Mouse (Mus musculus) liver, embryonic 12.5 days (tissue): ENCODE measurements at regions not wholly inside any gene's neighbourhood (a gene's known extent, or its start where the extent isn't known, plus 50 kb on each side); places are given as distances from the start of the nearest gene placed in this dataset.
A peak's percentile ranks its signal among the peaks of the same experiment; 100 is the strongest.

Experiments
- ATAC-seq: fragments of 200-750 bp; cut with Nextera tagmentation; 2 replicates; pipeline ENCODE4 v1.8.0; 2017; ENCODE audit warnings: moderate number of reproducible peaks, mild to moderate bottlenecking, moderate library complexity
- H3K27ac ChIP-seq: fragments of 300-500 bp; sonication (generic); 2 replicates; pipeline ENCODE4 v1.5.1; 2016; ENCODE audit warnings: mild to moderate bottlenecking
- H3K27me3 ChIP-seq: fragments of 300-500 bp; sonication (generic); replicated peaks from 2 replicates; pipeline ENCODE4 v1.6.1; 2016; ENCODE audit warnings: mild to moderate bottlenecking, moderate library complexity
- H3K36me3 ChIP-seq: fragments of 300-500 bp; sonication (generic); 2 replicates; pipeline ENCODE4 v1.6.1; 2016; ENCODE audit warnings: mild to moderate bottlenecking, moderate library complexity
- H3K4me1 ChIP-seq: fragments of 300-500 bp; sonication (generic); 2 replicates; pipeline ENCODE4 v1.6.1; 2016
- H3K4me2 ChIP-seq: fragments of 300-500 bp; sonication (generic); 2 replicates; pipeline ENCODE4 v1.6.1; 2016; ENCODE audit warnings: mild to moderate bottlenecking, moderate library complexity
- H3K4me3 ChIP-seq: fragments of 300-500 bp; sonication (generic); 2 replicates; pipeline ENCODE4 v1.5.1; 2016; ENCODE audit warnings: mild to moderate bottlenecking, moderate library complexity
- H3K9ac ChIP-seq: fragments of 300-500 bp; sonication (generic); 2 replicates; pipeline ENCODE4 v1.6.1; 2016; ENCODE audit warnings: mild to moderate bottlenecking, moderate library complexity
- H3K9me3 ChIP-seq: fragments of 300-500 bp; sonication (generic); replicated peaks from 2 replicates; pipeline ENCODE4 v1.6.1; 2016; ENCODE audit warnings: mild to moderate bottlenecking, moderate library complexity
- WGBS: fragments of 180-500 bp; shearing (Covaris S2); methylation state at CpG from one replicate; pipeline ENCODE4 v1.1.7; 2016; ENCODE audit not compliant: insufficient replicate concordance; 5-methylcytosine and 5-hydroxymethylcytosine counted together

DNA sequence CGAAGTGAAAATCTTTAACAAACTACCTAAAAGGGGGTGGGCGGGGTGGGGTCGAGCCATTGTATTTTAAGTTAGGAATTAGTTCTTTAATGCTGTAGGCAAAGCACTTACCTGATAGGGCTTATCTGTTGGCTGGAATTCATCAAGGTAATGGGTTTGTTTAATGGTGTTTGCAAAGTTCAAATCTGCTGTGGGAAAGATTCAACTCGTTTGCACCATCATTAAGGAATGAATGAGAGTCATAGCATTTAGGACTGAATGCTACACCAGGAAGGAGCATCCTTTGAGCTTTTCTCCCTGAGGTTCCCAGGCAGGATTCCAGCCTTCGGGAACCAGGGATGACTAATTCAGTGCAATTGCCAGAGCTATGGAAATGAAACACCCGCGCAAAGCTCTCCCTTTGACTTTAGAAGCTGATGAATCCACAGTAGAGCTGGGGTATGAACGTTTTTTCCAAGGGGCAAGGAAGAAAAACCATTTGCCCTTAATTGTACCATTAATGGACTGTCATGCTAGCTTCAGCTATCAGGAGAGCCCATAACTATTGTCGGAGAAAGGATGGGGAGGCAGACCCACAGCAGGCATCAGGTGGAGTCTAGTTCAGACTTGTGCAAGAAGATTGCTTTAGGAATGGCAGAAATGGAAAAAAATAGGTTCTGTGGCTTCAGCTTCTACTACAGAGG lies 57.3 kb upstream of the Cpm start:
- 24% methylated on average over 9 of the region's 9 CpGs for WGBS
- H3K27me3 ChIP-seq: peaks cover 42% of the 10 kb centered on the region
- H3K36me3 ChIP-seq: no peaks in the 10 kb centered on the region
- H3K4me1 ChIP-seq: no peaks in the 10 kb centered on the region
- peak overlapping the region; percentile 57 for H3K4me2 ChIP-seq
- H3K4me3 ChIP-seq: peak overlapping the region; percentile 40; the same call in 1 of the 2 replicates
- no peak overlapping the region for H3K9ac ChIP-seq
- H3K27ac ChIP-seq: no peak overlapping the region
- H3K9me3 ChIP-seq: no peaks in the 10 kb centered on the region
- ATAC-seq: no peak

- no peak for ATAC-seq
- H3K9ac ChIP-seq: no peak overlapping the region
- no peaks in the 10 kb centered on the region for H3K36me3 ChIP-seq
- peak overlapping the region; percentile 40 for H3K4me3 ChIP-seq
- peaks cover 2% of the 10 kb centered on the region; the same call in 1 of the 2 replicates for H3K9me3 ChIP-seq
- WGBS: 2% methylated on average over 27 of the region's 27 CpGs
- peaks cover 42% of the 10 kb centered on the region for H3K27me3 ChIP-seq
- peak overlapping the region; percentile 57 for H3K4me2 ChIP-seq
- H3K4me1 ChIP-seq: no peaks in the 10 kb centered on the region
- no peak overlapping the region for H3K27ac ChIP-seq
Observed at GRCm38 (mm10) chr10:117570971-117571861, 58.1 kb upstream of the Cpm start.

- H3K36me3 ChIP-seq: no peaks in the 10 kb centered on the region
- H3K4me2 ChIP-seq: peak overlapping the region; percentile 57; the same call in 1 of the 2 replicates
- ATAC-seq: no peak
- H3K27ac ChIP-seq: no peak overlapping the region
- H3K4me1 ChIP-seq: no peaks in the 10 kb centered on the region
- H3K4me3 ChIP-seq: no peak overlapping the region
- H3K9me3 ChIP-seq: peaks cover 3% of the 10 kb centered on the region; the same call in 1 of the 2 replicates
- 45% methylated on average over 8 of the region's 8 CpGs for WGBS
- no peak overlapping the region for H3K9ac ChIP-seq
- peaks cover 42% of the 10 kb centered on the region for H3K27me3 ChIP-seq
Observed at GRCm38 (mm10) chr10:117570091-117570970, 59.0 kb upstream of the Cpm start.

DNA sequence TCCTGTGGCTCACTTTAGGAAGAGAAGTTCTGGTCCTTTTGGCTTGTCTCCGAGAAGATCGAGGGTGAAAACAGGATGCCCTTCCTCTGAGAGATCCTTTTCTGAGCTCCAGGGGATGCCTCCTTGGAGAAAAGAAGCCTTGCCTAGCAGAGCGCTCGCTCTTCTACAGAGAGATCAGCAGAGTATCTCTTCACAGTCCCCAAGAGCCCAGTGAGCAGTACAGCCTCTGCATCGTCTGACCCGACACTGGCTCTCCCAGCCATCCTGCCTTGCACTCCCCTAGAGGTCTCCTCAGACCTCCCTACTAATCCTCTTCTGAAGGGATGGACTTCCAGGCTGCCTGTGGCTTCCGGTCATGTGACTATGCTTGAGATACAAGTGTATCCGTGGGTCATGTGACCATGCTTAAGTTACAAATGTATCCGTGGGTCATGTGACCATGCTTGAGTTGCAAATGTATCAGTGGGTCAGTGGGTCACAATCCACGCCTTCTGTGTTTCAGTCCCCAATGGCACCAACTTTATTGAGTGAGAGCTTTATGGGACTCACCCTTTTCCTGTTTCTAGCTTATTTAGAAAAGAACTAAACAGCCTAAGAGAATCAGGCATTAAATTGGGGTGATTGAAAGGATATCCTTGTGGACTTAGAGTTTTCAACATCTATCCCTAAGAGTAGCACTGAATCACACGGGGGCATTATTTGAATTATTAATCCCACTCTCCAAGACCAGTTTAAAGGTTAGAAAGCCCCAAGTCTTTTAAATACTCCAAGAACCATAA lies 59.8 kb upstream of the Cpm start:
- H3K9me3 ChIP-seq: peaks cover 3% of the 10 kb centered on the region; the same call in 1 of the 2 replicates

DNA sequence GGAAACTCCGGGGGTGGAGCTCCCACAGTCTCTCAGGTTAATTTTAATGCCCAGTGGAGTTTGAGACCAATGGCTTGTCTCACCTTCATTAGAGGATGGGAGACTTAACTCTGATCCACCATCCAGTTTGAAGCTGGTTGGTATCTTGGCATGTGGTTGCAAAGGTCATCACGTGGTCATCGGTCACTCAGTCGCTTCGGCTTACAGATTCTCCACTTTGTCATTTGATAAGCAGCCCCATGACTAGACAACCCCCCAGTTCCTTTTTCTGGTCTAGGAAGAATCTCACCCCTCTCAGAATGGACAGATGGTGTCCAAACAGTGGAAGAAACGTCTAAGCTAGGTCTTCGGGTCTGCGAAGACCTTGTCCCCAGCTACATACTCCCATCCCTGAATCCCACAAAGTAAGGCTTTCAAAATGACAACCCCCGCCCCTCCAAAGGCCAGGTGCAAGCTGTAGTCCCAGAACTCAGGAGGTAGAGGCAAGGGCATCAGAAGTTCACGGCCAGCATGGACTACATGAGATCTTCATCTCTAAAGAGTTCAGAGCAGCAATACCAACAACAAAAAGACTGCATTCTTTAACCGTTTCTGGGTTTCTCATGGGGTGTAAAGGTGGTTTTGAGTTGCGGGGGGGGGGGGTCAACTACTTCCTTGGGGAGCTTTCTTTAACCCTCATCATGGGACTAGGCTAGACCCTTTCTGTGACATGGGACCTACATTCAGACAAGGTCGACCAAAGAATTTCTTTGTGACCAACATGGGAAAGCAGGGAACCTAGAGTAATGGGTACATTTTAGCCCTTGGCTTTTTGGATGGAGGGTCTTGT lies 60.6 kb upstream of the Cpm start:
- Histone ChIP-seq H3K4me3 (no peak overlapping the region), H3K27me3 (peaks cover 42% of the 10 kb centered on the region), H3K9ac (no peak overlapping the region), H3K27ac (no peak overlapping the region), H3K9me3 (peaks cover 3% of the 10 kb centered on the region; the same call in 1 of the 2 replicates), H3K4me1 (no peaks in the 10 kb centered on the region), H3K36me3 (no peaks in the 10 kb centered on the region), H3K4me2 (no peak overlapping the region)
- 69% methylated on average over 13 of the region's 13 CpGs for WGBS
- no peak for ATAC-seq

More for the DNA sequence above, 59.8 kb upstream of the Cpm start:
- Histone ChIP-seq H3K27ac (no peak overlapping the region), H3K4me1 (no peaks in the 10 kb centered on the region), H3K27me3 (peaks cover 42% of the 10 kb centered on the region), H3K4me3 (no peak overlapping the region), H3K9ac (no peak overlapping the region), H3K36me3 (no peaks in the 10 kb centered on the region), H3K4me2 (no peak overlapping the region)
- ATAC-seq: no peak
- 57% methylated on average over 11 of the region's 11 CpGs for WGBS

GRCm38 (mm10) chr10:117568138-117568387 lies 61.2 kb upstream of the Cpm start:
- Histone ChIP-seq H3K27me3 (peaks cover 40% of the 10 kb centered on the region), H3K9me3 (peaks cover 3% of the 10 kb centered on the region; the same call in 1 of the 2 replicates), H3K4me2 (no peak overlapping the region), H3K4me3 (no peak overlapping the region), H3K27ac (no peak overlapping the region), H3K36me3 (no peaks in the 10 kb centered on the region), H3K9ac (no peak overlapping the region), H3K4me1 (no peaks in the 10 kb centered on the region)
- ATAC-seq: no peak
- WGBS: 69% methylated on average over 3 of the region's 3 CpGs

- peaks cover 35% of the 10 kb centered on the region for H3K27me3 ChIP-seq
- H3K4me1 ChIP-seq: no peaks in the 10 kb centered on the region
- 75% methylated on average over 8 of the region's 8 CpGs for WGBS
Observed at GRCm38 (mm10) chr10:117567379-117568137, 61.7 kb upstream of the Cpm start.

DNA sequence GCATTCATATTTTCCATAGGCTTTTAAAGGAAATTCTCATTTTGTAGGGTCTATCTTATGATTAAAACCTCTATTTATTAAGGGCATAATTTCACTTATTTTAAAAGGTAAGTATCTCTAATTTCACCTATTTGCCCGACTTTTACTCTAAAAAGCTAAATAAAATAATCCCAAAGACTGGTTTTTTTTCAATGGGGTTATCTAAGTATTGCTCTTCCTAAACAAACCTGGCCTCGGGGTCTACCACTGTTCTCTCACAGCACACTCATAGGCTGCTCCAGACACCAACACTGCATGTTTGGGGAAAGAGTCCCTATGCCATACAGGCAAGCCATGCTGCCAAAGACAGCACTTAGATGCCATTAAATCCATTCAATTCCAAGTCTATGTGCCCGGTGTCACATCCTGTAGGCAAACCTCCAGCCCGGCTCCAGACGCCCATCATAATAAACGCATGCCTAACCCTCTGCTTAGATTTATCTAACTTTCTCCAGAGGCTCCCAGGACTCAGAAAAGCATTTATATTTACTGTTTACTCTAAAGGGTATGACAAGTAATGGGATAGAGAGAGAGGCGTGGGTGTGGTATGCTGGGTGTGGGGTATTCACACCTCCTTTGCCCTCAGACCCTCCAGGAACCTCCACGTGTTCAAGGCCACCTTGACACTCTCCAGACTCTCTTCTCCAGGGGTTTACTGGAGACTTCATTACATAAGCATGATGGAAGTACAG lies 62.5 kb upstream of the Cpm start:
- Histone ChIP-seq H3K4me1 (no peaks in the 10 kb centered on the region), H3K9me3 (peaks cover 3% of the 10 kb centered on the region; the same call in 1 of the 2 replicates), H3K27me3 (peaks cover 28% of the 10 kb centered on the region), H3K27ac (no peak overlapping the region), H3K4me3 (no peak overlapping the region), H3K9ac (no peak overlapping the region), H3K4me2 (no peak overlapping the region), H3K36me3 (no peaks in the 10 kb centered on the region)
- no peak for ATAC-seq
- WGBS: 78% methylated on average over 8 of the region's 8 CpGs

More at GRCm38 (mm10) chr10:117567379-117568137, 61.7 kb upstream of the Cpm start:
- ATAC-seq: no peak
- H3K27ac ChIP-seq: no peak overlapping the region
- H3K4me3 ChIP-seq: no peak overlapping the region
- no peak overlapping the region for H3K9ac ChIP-seq
- peaks cover 3% of the 10 kb centered on the region; the same call in 1 of the 2 replicates for H3K9me3 ChIP-seq
- no peaks in the 10 kb centered on the region for H3K36me3 ChIP-seq
- H3K4me2 ChIP-seq: no peak overlapping the region

GRCm38 (mm10) chr10:117566204-117566603 lies 63.1 kb upstream of the Cpm start:
- peaks cover 3% of the 10 kb centered on the region; the same call in 1 of the 2 replicates for H3K9me3 ChIP-seq
- no peaks in the 10 kb centered on the region for H3K4me1 ChIP-seq
- no peak overlapping the region for H3K9ac ChIP-seq
- H3K4me3 ChIP-seq: no peak overlapping the region
- WGBS: 66% methylated on average over 3 of the region's 3 CpGs
- no peak overlapping the region for H3K27ac ChIP-seq
- no peak overlapping the region for H3K4me2 ChIP-seq
- no peak for ATAC-seq
- H3K36me3 ChIP-seq: no peaks in the 10 kb centered on the region
- peaks cover 21% of the 10 kb centered on the region for H3K27me3 ChIP-seq
